Mouse (Mus musculus) monocyte, adult 59 days (primary cell): ENCODE data around the gene Pnmal1. TPM values are rescaled to one million over a fixed set of nuclear protein-coding genes. Genes with fewer than 3 reads are reported as not detected.

Experiments
- total RNA-seq, 2 experiments: library from RNA; stranded (reverse); gene quantifications; one replicate each; pipeline ENCODE4 v1.2.4; 2023

Pnmal1 gene
- not detected for total RNA-seq

DNA sequence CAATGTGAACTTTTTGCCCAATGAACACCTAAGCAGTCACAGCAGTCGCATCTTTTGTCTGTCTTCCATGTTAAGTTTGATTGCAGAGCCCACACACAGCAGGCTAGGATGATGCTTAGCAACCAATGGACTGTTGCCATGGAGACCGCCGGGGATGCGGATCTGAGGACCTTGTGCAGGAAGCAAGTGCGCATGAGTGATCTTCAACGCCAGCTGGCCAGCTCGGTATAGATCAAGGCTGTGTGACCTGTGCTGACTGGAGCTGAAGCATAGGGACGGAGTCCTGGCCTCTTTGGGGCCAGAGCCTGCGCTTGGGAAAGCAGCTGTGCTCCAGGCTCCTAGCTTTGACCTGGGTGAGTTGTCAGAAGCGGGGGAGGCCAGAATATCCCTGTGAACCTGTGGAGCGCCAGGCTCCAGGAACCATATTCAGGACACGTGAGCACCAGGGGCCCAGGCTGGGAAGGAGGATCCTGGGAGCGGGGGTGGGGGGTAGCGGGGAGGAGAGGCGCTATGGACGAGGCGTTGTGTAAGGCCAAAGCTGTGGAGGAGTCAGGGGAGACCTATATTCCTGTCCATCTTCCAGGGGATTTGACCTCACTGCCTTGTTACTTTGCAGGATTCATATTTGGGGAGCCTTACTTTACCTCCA is at the start of gene Pnmal1:
TSS of gene Pnmal1 (plus strand) at position 141 of the 649 bp plus-strand sequence.

DNA sequence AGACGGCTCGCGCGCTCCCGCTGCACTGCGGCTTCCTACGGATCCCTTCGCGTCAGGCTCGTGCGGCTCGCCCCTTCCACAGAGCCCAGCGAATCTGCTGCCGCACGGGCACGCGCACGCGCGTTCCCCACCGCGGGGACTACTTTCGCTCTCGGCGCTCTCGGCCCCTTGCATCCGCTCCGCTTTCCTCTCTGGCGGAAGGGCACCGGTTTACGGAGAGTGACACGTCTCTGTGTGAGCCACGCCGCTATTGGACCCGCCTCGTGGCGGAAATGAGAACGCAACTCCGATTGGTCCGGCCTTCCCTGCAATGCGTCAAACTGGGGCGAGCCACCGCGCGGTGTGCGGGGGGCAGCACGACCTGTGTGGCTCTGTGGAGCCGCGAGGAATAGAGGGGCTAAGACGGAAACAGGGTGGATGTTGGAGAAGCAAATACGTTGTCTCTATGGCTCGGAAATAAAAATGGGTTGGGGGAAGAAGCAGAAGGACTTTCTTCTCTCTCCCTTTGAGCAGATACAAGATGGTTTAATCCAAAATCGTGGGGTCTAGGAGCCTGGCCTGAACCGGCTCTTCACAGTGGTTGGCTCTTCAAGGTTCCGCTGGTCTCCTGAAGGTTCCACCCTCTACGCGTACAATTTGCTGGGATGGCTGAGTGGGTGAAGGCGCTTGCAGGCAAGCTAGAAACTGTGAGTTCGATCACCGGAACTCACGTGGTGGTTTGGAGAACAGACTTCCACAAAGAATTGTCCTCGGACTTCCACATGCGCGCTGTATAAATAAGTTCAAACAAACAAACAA is 35.2 kb upstream of the Pnmal1 start, which contains the start of gene Calm3:
TSS of gene Calm3 (minus strand) at position 78 of the 798 bp plus-strand sequence.

DNA sequence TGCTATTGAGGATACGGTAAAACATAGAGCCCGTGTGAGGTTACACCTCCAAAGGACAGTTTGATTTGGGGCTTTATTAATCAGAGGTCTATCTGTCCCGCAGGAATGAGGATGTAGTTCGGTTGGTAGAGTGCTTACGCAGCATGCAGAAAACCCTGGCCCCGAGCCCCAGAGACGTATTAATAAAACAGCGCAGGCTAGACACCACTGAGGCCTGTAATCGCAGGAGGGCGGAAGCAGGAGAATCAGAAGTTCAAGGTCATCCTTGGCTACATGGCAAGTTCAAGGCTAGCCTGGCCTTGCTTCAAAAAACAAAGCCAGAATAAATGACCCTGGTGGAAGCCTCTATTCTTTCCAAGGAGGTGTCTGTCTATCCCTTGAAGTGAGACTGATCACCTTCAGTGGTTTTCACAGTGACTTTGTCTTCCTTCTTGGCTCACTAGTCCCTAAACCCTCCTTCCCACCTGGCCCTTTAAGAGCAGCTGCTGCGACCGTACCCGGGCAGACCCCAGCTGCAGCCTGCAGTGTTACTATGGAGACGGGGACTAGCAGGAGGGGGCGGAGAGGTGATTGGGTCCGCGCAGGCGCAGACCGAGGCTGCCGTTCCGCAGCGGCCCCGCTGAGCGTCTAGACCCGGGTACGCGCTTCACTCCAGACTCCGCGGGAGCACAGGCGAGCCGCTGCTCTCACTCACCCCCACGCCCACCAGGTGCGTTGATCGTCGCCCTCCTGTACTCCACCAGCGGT is 15.2 kb upstream of the Pnmal1 start, which contains the start of gene Pnmal2:
TSS of gene Pnmal2 (plus strand) at position 622 of the 747 bp plus-strand sequence.

DNA sequence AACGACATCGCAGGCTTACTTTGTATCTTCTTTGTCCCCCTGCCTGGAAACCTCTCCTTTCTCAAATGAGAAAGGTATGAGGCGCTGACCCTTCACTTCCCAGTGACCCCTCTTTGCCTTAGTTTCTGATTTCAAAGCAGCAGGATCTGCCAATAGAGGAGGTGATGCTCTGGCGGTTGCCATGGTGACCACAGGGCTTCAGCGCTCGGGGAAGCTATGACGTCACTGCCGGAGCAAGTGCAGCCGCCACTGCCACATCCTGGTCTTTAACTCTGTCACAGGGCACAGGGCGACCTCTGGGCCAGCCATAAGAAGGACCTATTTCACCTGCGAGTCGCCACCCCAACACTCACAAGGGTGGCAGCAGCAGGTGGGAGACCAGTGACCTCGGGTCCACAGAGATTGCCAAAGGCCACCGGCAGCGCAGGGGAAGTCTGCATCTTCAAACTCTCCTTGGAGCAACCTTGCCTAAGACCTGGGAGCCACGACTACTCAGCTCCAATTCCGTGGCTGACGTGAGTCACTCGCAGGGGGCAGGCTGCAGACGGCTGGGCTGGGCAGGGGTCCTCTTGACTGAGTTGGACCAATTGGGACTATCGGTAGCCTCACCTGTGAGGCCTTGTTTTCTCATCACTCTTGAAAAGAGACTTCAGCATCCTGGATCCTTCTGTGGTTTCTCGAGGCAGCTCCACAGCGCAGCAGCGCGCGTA is 23.5 kb downstream of the Pnmal1 start, which contains the start of gene Gm42372:
TSS of gene Gm42372 (plus strand) at position 228 of the 710 bp plus-strand sequence.

DNA sequence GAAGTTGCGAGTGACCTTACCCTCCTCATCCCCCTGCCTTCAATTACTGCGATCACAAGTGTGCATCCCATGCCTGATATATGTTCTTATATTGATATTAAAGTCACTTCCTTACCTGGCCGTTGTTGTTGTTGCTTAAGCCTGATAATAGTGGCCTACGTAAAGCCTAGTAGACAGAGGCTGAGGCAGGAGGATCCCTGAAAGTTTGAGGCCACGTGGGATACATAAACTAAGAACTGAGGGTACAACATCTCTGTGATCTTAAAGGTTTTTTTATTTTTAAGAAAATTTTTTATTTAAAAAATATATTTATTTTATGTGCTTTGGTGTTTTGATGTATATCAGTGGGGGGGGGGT is 33.0 kb downstream of the Pnmal1 start, which contains the start of gene Ccdc8:
TSS of gene Ccdc8 (plus strand) at position 258 of the 357 bp plus-strand sequence.

Other genes starting within 250 kb of the Pnmal1 start
- gene Ceacam9, start 237.8 kb upstream of the Pnmal1 start, total RNA-seq, result not detected
- 100 to 1,000 TPM; 132 to 146 TPM for gene Ap2s1, start 221.3 kb upstream of the Pnmal1 start, total RNA-seq
- 10 to 100 TPM; 52.2 to 55.7 TPM for gene Slc1a5, start 178.3 kb upstream of the Pnmal1 start, total RNA-seq
- gene Strn4, start 143.8 kb upstream of the Pnmal1 start, total RNA-seq, result 100 to 1,000 TPM in 1 of 2 experiments, 10 to 100 TPM in 1; 94.4 to 111 TPM
- 10 to 100 TPM; 18.6 to 22.7 TPM for gene Fkrp, start 142.9 kb upstream of the Pnmal1 start, total RNA-seq
- gene Prkd2, start 116.8 kb upstream of the Pnmal1 start, total RNA-seq, result 10 to 100 TPM; 17.3 to 19.9 TPM
- under 1 TPM; 0.16 to 0.52 TPM for gene Dact3, start 84.4 kb upstream of the Pnmal1 start, total RNA-seq
- gene Gng8, start 67.9 kb upstream of the Pnmal1 start, total RNA-seq, result not detected
- gene Ptgir, start 53.2 kb upstream of the Pnmal1 start, total RNA-seq, result 10 to 100 TPM; 43.3 to 46.2 TPM
- gene Calm3, start 35.6 kb upstream of the Pnmal1 start, total RNA-seq, result 100 to 1,000 TPM; 117 to 133 TPM
- gene Pnmal2, start 15.0 kb upstream of the Pnmal1 start, total RNA-seq, result under 1 TPM in 1 of 2 experiments, not detected in 1; 0.10 TPM
- not detected for gene Gm42372, start 23.4 kb downstream of the Pnmal1 start, total RNA-seq
- gene Ccdc8, start 33.0 kb downstream of the Pnmal1 start, total RNA-seq, result not detected
- 10 to 100 TPM; 76.2 to 77.0 TPM for gene Ppp5c, start 68.2 kb downstream of the Pnmal1 start, total RNA-seq
- under 1 TPM in 1 of 2 experiments, not detected in 1; 0.24 TPM for gene Hif3a, start 102.7 kb downstream of the Pnmal1 start, total RNA-seq
- gene Psg16, start 114.4 kb downstream of the Pnmal1 start, total RNA-seq, result under 1 TPM; 0.15 to 0.18 TPM
- gene Ceacam3, start 190.6 kb downstream of the Pnmal1 start, total RNA-seq, result not detected
- not detected for gene Psg29, start 243.8 kb downstream of the Pnmal1 start, total RNA-seq